Mouse (Mus musculus) limb, embryonic 10.5 days (tissue): ENCODE data around the gene Dlgap5. TPM values are rescaled to one million over a fixed set of nuclear protein-coding genes. Genes with fewer than 3 reads are reported as not detected.
A peak's percentile ranks its signal among the peaks of the same experiment; 100 is the strongest.

ENCODE experiments used
- DNase-seq: peaks from one replicate; pipeline ENCODE4 v3.0.0-alpha.2; 2017; ENCODE audit warnings: low spot score
- H3K27ac ChIP-seq: fragments of 300-500 bp; sonication (generic); 2 replicates; pipeline ENCODE4 v1.5.1; 2016; ENCODE audit warnings: mild to moderate bottlenecking
- H3K27me3 ChIP-seq: fragments of 300-500 bp; sonication (generic); 2 replicates; pipeline ENCODE4 v1.6.1; 2016; ENCODE audit warnings: low read depth, mild to moderate bottlenecking; ENCODE audit not compliant: poor library complexity, severe bottlenecking
- H3K36me3 ChIP-seq: fragments of 300-500 bp; sonication (generic); 2 replicates; pipeline ENCODE4 v1.6.1; 2016; ENCODE audit warnings: mild to moderate bottlenecking, moderate library complexity
- H3K4me1 ChIP-seq: fragments of 300-500 bp; sonication (generic); 2 replicates; pipeline ENCODE4 v1.6.1; 2016
- H3K4me3 ChIP-seq: fragments of 300-500 bp; sonication (generic); 2 replicates; pipeline ENCODE4 v1.5.1; 2016; ENCODE audit warnings: mild to moderate bottlenecking, moderate library complexity
- H3K9me3 ChIP-seq: fragments of 300-500 bp; sonication (generic); replicated peaks from 2 replicates; pipeline ENCODE4 v1.6.1; 2016; ENCODE audit warnings: mild to moderate bottlenecking
- WGBS: fragments of 180-500 bp; shearing (Covaris S2); methylation state at CpG from one replicate; pipeline ENCODE4 v1.1.7; 2016; 5-methylcytosine and 5-hydroxymethylcytosine counted together
- polyA plus RNA-seq: library from polyadenylated mRNA; unstranded; fragments of >200 nt; fragmentation: Nextera tagmentation; extraction: Ambion mirVana; gene quantifications from 2 replicates; pipeline ENCODE4 v1.2.1, GENCODE M21; 2016

The Dlgap5 gene
- polyA plus RNA-seq, 1 experiment from 2014 or later, result 83.3 TPM

DNA sequence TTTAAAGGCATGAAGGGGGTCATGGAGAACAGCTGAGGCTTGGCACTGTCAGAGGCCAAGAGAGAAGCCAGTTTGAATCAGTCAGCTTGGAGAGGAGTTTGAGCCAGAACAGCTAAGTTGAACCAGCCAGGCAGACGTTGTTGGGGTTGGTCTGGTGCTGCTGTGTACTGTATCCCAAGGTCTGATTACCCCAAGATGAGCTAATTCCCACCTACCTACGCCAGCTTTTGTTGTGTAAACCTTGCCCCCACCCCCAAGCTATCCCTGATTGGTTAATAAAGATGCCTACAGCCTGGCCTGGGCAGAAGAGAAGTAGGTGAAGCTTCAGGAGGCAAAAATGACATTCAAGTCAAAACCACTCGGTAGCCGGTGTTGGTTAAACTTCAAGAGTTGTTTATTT, 4.3 kb upstream of the Dlgap5 start:
- no peak for DNase-seq
- Histone ChIP-seq H3K4me1 (peaks cover 13% of the 10 kb centered on the region), H3K9me3 (no peaks in the 10 kb centered on the region), H3K36me3 (no peaks in the 10 kb centered on the region), H3K4me3 (no peak overlapping the region), H3K27ac (no peak overlapping the region), H3K27me3 (no peaks in the 10 kb centered on the region)
- 72% methylated on average over 4 of the region's 4 CpGs for WGBS

DNA sequence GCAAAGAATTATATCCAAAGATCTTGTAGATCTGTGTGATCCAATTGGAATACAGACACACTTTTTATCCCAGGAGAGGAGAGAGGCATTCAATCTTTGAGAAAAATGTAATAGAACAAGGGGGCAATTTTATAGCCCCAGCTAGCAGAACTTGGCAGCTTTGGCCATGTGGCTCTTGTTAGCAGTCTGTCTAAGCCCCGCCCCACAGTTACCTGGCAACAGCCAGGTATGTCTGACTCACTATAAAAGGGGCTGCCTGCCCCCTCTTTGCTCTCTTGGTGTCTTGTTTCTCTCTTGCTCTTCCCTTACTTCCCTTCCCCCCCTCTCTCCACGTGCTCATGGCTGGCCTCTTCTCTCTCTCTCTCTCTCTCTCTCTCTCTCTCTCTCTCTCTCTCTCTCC, 3.4 kb upstream of the Dlgap5 start:
- no peaks in the 10 kb centered on the region for H3K27me3 ChIP-seq
- H3K9me3 ChIP-seq, result no peaks in the 10 kb centered on the region
- peak; percentile 48 for DNase-seq
- H3K4me1 ChIP-seq, result peaks cover 21% of the 10 kb centered on the region
- no peaks in the 10 kb centered on the region for H3K36me3 ChIP-seq
- peak overlapping the region; percentile 64 for H3K27ac ChIP-seq
- no peak overlapping the region for H3K4me3 ChIP-seq
- WGBS, result 39% methylated on average over 2 of the region's 2 CpGs

- Histone ChIP-seq H3K27ac (no peak overlapping the region), H3K9me3 (no peaks in the 10 kb centered on the region), H3K36me3 (peaks cover 17% of the 10 kb centered on the region), H3K4me3 (no peak overlapping the region), H3K27me3 (no peaks in the 10 kb centered on the region), H3K4me1 (peaks cover 21% of the 10 kb centered on the region)
- 92% methylated on average over 24 of the region's 24 CpGs for WGBS
- DNase-seq, result no peak
These were observed 1.6 kb upstream of the Dlgap5 start for GRCm38 (mm10) chr14:47419723-47420276.

GRCm38 (mm10) chr14:47419034-47419625, 923 bp upstream of the Dlgap5 start:
- H3K36me3 ChIP-seq, result peaks cover 24% of the 10 kb centered on the region
- H3K9me3 ChIP-seq, result no peaks in the 10 kb centered on the region
- WGBS, result 88% methylated on average over 9 of the region's 9 CpGs
- H3K27ac ChIP-seq, result peak overlapping the region; percentile 92; the same call in 1 of the 2 replicates
- no peak for DNase-seq
- no peaks in the 10 kb centered on the region for H3K27me3 ChIP-seq
- peaks cover 21% of the 10 kb centered on the region for H3K4me1 ChIP-seq
- H3K4me3 ChIP-seq, result no peak overlapping the region

DNA sequence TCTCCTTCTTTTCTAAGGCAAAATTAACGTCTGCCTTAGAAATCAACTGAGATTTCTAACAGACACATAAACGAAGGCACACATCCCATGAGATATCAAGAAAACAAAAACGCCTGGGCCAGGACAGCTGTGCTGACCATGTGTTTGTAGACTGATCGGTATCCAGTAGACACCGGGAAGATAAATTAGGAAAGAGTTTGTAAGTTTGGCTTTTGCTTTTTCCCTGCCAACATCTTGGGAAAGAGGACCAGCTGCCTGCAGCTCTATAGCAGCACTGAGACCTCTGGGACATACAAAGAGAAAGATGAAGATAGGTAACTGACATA, 422 bp upstream of the Dlgap5 start:
- Histone ChIP-seq H3K4me3 (peak overlapping the region; percentile 79), H3K27me3 (no peaks in the 10 kb centered on the region), H3K9me3 (no peaks in the 10 kb centered on the region), H3K36me3 (peaks cover 29% of the 10 kb centered on the region), H3K4me1 (peaks cover 21% of the 10 kb centered on the region), H3K27ac (peak overlapping the region; percentile 92)
- WGBS, result 52% methylated on average over 5 of the region's 5 CpGs
- no peak for DNase-seq

GRCm38 (mm10) chr14:47417346-47417745, 861 bp downstream of the Dlgap5 start:
- WGBS, result 39% methylated on average over 3 of the region's 3 CpGs
- Histone ChIP-seq H3K4me3 (peak overlapping the region; percentile 79), H3K27ac (peak overlapping the region; percentile 92), H3K36me3 (peaks cover 41% of the 10 kb centered on the region), H3K4me1 (peaks cover 21% of the 10 kb centered on the region), H3K27me3 (no peaks in the 10 kb centered on the region), H3K9me3 (no peaks in the 10 kb centered on the region)
- no peak for DNase-seq

GRCm38 (mm10) chr14:47406000-47406399, 12.2 kb downstream of the Dlgap5 start:
- H3K4me1 ChIP-seq, result no peaks in the 10 kb centered on the region
- no peak overlapping the region for H3K4me3 ChIP-seq
- peaks cover 100% of the 10 kb centered on the region for H3K36me3 ChIP-seq
- H3K9me3 ChIP-seq, result no peaks in the 10 kb centered on the region
- DNase-seq, result no peak
- H3K27me3 ChIP-seq, result no peaks in the 10 kb centered on the region
- WGBS, result 90% methylated on average over 9 of the region's 9 CpGs
- no peak overlapping the region for H3K27ac ChIP-seq

DNA sequence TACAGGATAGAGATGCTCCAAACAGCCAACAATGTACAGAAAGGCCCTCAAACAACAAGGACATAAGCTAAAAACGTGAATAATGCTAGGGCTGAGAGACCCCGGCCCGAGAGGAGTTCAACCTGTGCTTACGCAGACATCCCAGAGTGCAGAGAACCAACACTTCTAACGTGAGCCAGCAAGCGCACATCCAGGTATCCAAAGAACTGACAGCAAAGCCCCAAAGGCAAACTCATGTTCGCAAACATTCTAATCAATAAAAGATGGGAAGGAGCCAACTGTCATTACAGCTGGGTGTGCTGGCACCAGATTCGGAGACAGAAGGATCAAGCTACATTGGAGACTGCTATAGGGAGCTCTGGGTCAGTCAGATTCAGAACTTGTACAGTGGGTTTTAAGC, 15.5 kb downstream of the Dlgap5 start:
- Histone ChIP-seq H3K4me1 (no peaks in the 10 kb centered on the region), H3K27me3 (no peaks in the 10 kb centered on the region), H3K36me3 (peaks cover 99% of the 10 kb centered on the region), H3K9me3 (no peaks in the 10 kb centered on the region), H3K27ac (no peak overlapping the region), H3K4me3 (no peak overlapping the region)
- WGBS, result 94% methylated on average over 8 of the region's 8 CpGs
- DNase-seq, result no peak

DNA sequence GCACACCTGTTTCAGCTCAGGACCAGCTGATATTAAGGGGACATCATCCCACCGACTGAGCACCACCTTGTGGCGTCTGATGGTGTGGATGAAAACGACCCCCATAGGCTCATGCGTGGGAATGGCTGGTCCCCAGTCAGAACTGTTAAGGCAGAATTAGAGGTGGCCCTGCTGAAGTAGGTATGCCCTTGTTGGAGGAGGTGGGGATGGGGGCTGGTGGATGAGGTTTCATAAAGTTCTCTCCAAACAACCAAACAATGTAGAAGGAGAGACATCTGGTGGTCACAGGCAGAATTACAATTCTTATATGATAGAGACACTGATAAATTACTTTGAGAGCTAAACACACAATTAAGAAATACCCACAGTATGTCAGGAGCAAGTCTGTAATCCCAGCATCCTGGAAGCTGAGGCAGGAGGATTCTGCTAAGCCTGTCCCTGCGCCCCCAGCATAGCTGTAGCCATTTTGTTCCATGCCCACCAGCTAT, 22.0 kb downstream of the Dlgap5 start:
- WGBS, result 74% methylated on average over 5 of the region's 5 CpGs
- Histone ChIP-seq H3K9me3 (no peaks in the 10 kb centered on the region), H3K36me3 (peaks cover 99% of the 10 kb centered on the region), H3K4me3 (no peak overlapping the region), H3K27me3 (no peaks in the 10 kb centered on the region), H3K4me1 (no peaks in the 10 kb centered on the region), H3K27ac (no peak overlapping the region)
- no peak for DNase-seq

GRCm38 (mm10) chr14:47395462-47396026, 22.7 kb downstream of the Dlgap5 start:
- H3K4me1 ChIP-seq, result no peaks in the 10 kb centered on the region
- no peak overlapping the region for H3K4me3 ChIP-seq
- no peak overlapping the region for H3K27ac ChIP-seq
- peaks cover 100% of the 10 kb centered on the region for H3K36me3 ChIP-seq
- WGBS, result 92% methylated on average over 15 of the region's 15 CpGs
- H3K27me3 ChIP-seq, result no peaks in the 10 kb centered on the region
- DNase-seq, result no peak
- no peaks in the 10 kb centered on the region for H3K9me3 ChIP-seq

- peaks cover 100% of the 10 kb centered on the region for H3K36me3 ChIP-seq
- H3K27ac ChIP-seq, result no peak overlapping the region
- H3K9me3 ChIP-seq, result no peaks in the 10 kb centered on the region
- no peak overlapping the region for H3K4me3 ChIP-seq
- 98% methylated on average over 6 of the region's 6 CpGs for WGBS
- DNase-seq, result no peak
- no peaks in the 10 kb centered on the region for H3K27me3 ChIP-seq
- H3K4me1 ChIP-seq, result no peaks in the 10 kb centered on the region
These were observed 23.2 kb downstream of the Dlgap5 start for GRCm38 (mm10) chr14:47395007-47395406.

DNA sequence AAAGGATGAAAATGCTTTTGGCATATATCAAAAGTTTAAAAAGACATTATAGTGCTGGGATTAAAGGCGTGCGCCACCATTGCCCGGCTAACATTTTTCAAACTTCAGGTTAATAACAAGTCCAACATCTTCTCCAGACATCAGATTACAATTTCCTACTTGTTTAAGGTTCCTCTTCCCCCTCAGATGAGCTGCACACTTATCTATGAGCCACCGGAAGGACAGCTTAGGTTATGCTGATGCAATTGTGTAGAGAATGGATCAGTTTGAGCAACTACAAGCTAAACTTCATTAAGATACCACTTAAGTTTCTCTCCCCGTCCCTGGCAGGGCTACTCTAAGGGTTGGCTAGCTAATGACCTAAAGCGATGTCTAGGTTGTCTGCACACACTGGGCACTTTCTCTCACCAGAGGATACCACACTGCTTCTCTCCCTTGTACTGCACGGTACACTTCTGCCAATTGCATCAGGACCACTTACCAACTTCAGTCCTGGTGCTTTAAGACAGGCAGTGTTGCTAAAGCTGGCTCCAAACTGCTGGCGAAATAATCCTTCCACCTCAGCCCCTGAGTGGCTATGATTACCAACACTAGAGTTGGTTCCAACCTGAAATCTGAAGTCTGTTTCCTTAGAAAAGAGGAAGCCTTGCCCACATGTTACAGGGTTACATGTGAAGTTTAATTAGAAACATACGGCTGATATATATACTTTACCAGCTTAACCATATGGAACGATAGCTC, 24.7 kb downstream of the Dlgap5 start:
- no peaks in the 10 kb centered on the region for H3K27me3 ChIP-seq
- no peak for DNase-seq
- H3K4me1 ChIP-seq, result no peaks in the 10 kb centered on the region
- WGBS, result 92% methylated on average over 10 of the region's 10 CpGs
- peaks cover 100% of the 10 kb centered on the region for H3K36me3 ChIP-seq
- H3K4me3 ChIP-seq, result no peak overlapping the region
- H3K9me3 ChIP-seq, result no peaks in the 10 kb centered on the region
- no peak overlapping the region for H3K27ac ChIP-seq

- WGBS, result 77% methylated on average over 11 of the region's 11 CpGs
- H3K27ac ChIP-seq, result no peak overlapping the region
- H3K4me1 ChIP-seq, result no peaks in the 10 kb centered on the region
- no peak for DNase-seq
- H3K9me3 ChIP-seq, result no peaks in the 10 kb centered on the region
- H3K27me3 ChIP-seq, result no peaks in the 10 kb centered on the region
- no peak overlapping the region for H3K4me3 ChIP-seq
- peaks cover 58% of the 10 kb centered on the region for H3K36me3 ChIP-seq
These were observed 32.1 kb downstream of the Dlgap5 start for GRCm38 (mm10) chr14:47386125-47386524.
